Mouse (Mus musculus) spleen, embryonic (tissue): ENCODE measurements at regions not wholly inside any gene's neighbourhood (a gene's known extent, or its start where the extent isn't known, plus 50 kb on each side); places are given as distances from the start of the nearest gene placed in this dataset.

Experiments used
- CTCF ChIA-PET: fragments of 350-600 bp; sonication (Branson Sonifier 250); formaldehyde crosslinking; loops from one replicate; lab custom pipeline; 2022; lab: Charles Lee

GRCm38 (mm10) chr1:183853956-183854613 is 159.0 kb upstream of the Dusp10 start:
- CTCF ChIA-PET, result interaction anchor here (1.0 kb wide), 1 partner anchor 25 kb away, joined by 4 read pairs; no protein-coding TSS in a partner anchor

- CTCF ChIA-PET, result no interaction called here
These were observed 148.0 kb upstream of the Dusp10 start for GRCm38 (mm10) chr1:183865111-183865510.

GRCm38 (mm10) chr1:183865586-183865985 is 147.5 kb upstream of the Dusp10 start:
- CTCF ChIA-PET, result no interaction called here

GRCm38 (mm10) chr1:183868965-183869364 is 144.1 kb upstream of the Dusp10 start:
- CTCF ChIA-PET, result no interaction called here

DNA sequence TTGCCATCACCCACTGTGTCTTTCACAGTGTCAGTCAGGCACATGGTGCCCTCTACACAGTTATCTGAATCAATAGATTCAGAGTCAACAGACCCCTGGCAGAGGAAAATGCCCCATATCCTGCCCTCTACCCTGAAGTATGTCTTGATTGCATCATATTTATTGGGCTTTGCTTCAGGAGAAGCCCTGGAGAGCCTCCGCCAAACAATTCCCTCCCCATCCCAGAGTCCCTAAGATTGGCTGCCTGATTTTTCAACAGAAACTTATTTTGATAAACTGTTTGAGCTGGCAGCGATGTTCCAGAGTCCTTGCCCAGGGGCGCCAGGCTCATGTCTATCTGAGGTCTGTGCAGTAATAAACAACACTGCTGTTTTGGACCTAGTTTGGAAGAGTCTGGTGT is 117.2 kb upstream of the Dusp10 start:
- CTCF ChIA-PET, result interaction anchor here (0.6 kb wide), 1 partner anchor 138 kb away, joined by 5 read pairs; the partner anchor contains the start of gene 1700056E22Rik

GRCm38 (mm10) chr1:183898091-183898490 is 115.0 kb upstream of the Dusp10 start:
- CTCF ChIA-PET, result no interaction called here

GRCm38 (mm10) chr1:183904564-183904963 is 108.5 kb upstream of the Dusp10 start:
- CTCF ChIA-PET, result interaction anchor here (0.6 kb wide), 1 partner anchor 27 kb away, joined by 4 read pairs; no protein-coding TSS in a partner anchor

GRCm38 (mm10) chr1:183905345-183906142 is 107.6 kb upstream of the Dusp10 start:
- CTCF ChIA-PET, result no interaction called here

DNA sequence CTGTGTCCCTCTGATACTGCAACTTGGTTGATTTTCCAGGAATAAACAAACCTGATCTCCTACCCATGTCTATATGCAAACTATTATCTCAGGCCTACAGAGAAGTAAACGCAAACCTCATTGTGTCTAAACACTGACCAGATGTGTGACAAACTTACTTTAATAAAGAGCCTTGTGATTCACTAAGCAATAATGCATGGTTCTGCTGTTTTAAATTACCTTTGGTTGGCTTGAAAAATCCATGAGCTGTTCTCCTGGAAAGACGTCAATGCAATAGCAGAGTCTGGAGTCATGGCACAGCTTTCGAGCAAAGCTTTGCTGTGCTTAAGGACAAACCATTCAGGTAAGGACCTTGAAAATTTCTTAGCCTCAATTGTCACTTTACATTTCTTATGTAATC is 95.4 kb upstream of the Dusp10 start:
- CTCF ChIA-PET, result no interaction called here

GRCm38 (mm10) chr1:183921262-183921661 is 91.8 kb upstream of the Dusp10 start:
- CTCF ChIA-PET, result no interaction called here

- CTCF ChIA-PET, result no interaction called here
These were observed 84.6 kb upstream of the Dusp10 start for GRCm38 (mm10) chr1:183928539-183928938.

DNA sequence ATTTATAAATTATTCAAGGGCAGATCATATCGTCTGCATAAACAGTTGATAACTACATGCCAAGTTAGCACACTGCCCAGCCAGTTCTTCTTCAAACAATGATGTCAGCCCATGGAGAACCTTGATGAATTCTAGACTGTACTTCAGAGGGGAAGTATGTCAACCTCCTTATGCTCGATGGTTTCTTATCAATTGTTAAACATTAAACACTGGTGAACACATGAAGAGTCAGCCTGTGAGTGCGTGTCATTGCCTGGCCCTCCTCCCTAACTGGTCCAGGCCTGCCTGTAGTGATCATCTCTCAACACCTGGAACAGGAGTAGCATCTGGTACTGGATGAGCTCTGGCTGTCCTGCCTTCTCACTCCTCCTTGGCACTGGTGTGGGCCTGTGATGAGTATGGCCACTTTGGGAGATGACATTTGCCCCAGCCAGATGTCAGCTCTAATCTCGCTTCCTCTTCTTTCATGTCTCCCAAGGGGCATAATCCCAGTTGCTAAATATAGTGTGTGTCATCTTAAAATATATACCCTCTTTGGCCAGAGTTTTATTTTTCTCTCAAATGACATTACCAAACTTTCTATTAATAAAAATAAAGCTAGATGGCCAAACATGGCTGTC is 82.6 kb upstream of the Dusp10 start:
- CTCF ChIA-PET, result no interaction called here

DNA sequence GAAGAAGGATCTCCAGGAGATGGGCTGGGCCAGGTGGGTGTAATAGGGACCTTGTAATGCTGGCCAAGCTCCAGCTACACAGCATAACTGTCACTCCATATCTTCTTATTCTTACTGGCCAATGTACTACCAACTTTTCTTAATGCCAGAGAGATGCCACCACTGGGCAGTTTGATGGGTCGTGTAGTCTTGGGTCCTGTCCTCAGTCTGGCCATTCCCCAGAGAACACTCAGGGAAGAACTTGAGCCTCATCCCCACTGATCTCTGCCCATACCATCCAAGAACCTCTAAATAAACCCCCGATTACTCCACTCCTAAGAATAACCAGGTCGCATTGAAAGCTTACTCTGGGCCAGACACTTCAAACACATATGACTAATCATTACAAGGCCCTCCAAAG is 82.0 kb upstream of the Dusp10 start:
- CTCF ChIA-PET, result interaction anchor here (0.6 to 1.1 kb wide), 2 partner anchors 26 to 48 kb away, joined by 4 read pairs; no protein-coding TSS in a partner anchor

DNA sequence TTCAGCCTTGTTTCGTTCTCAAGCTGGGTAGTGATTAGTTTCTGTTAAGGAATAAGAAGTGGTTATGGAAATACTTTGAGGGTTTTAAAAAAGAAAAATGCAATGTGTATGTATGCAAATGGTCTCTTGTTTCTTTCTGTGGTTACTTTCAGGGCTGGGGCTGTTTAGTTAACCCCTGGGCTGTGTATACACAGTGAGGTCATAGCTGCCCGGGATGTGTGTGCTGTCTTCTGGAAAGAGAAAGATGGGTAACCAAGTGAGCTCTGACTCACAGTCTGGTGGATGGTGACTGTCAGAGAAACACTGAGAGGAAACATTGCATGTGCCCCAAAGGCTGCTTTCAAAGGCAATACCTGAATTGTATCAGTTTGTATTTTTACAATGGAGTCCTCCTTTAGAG is 79.3 kb upstream of the Dusp10 start:
- CTCF ChIA-PET, result no interaction called here

DNA sequence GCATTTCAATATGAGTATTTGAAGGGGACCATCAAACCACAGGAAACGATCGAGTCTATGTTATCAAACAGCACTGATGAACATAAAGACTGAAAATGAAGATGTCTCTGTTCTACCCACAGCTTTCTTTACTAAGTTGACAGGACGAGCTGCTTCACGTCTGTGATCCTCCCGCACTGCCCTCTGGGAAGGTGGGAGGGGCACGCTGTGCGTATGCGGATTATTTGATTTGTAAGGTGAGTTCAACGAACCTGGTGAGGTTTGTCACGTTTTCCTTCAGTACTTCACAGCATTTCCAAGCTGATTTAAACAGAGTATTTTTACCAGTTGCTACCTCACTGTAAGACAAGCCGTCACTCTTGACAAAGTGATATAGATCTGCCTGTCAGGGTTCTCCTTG is 75.9 kb upstream of the Dusp10 start:
- CTCF ChIA-PET, result no interaction called here

GRCm38 (mm10) chr1:183938361-183938760 is 74.7 kb upstream of the Dusp10 start:
- CTCF ChIA-PET, result no interaction called here

GRCm38 (mm10) chr1:183940706-183941105 is 72.4 kb upstream of the Dusp10 start:
- CTCF ChIA-PET, result no interaction called here

DNA sequence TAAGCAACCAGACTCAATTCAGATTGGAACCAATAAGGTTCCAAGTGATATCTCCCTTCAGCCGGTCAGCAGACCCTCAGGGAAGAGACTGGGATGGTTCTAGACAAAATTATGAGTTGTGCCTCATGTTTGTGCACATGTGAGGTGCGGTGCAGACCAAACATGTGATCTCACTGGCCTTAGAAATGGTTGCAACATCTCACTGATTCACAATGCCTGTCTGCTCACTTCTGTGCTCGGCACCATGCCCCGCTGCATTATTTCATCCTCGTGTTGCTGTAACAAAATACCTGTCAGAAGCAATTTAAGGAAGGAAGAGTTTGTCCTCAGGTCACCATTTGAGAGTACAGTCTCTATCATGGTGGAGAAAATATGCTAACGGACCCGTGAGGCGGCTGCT is 66.9 kb upstream of the Dusp10 start:
- CTCF ChIA-PET, result no interaction called here

- CTCF ChIA-PET, result no interaction called here
These were observed 66.0 kb upstream of the Dusp10 start for GRCm38 (mm10) chr1:183947066-183947465.

- CTCF ChIA-PET, result no interaction called here
These were observed 63.9 kb upstream of the Dusp10 start for GRCm38 (mm10) chr1:183949205-183949604.

DNA sequence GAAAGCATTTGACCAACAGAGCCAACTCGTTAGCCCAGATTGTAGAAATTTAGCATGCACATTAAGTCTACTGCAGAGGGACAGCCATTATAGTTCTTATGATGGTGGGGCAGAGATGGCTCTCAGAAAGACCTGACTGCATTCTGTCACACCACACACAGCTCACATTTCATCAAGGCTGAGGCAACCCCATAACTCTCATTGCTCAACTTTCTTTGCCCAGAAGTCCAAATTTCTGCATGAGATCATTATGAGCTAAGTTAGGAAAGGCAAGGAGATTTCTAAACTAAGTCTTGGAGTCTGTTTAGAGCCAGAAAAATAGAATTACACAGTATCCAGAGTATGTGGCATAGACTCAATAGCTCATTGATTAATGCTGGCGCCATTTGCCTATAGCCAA is 59.0 kb upstream of the Dusp10 start:
- CTCF ChIA-PET, result no interaction called here

GRCm38 (mm10) chr1:183956391-183956790 is 56.7 kb upstream of the Dusp10 start:
- CTCF ChIA-PET, result interaction anchor here (0.7 kb wide), 1 partner anchor 12 kb away, joined by 3 read pairs; no protein-coding TSS in a partner anchor
